Mouse (Mus musculus): ENCODE data around the gene Pdcd4. TPM values are rescaled to one million over a fixed set of nuclear protein-coding genes. Genes with fewer than 3 reads are reported as not detected.
"Not testable (repeated sequence)": the region's sequence is repeated elsewhere in the genome, so short reads cannot be mapped to it uniquely, and the experiment has no call there.

Pdcd4 gene
- polyA plus RNA-seq, 1 experiment from 2014 or later, result 64.6 TPM

- no peak for ATAC-seq
Observed at GRCm38 (mm10) chr19:53914950-53915349, 22.9 kb downstream of the Pdcd4 start.

GRCm38 (mm10) chr19:53919541-53919940 lies 27.5 kb downstream of the Pdcd4 start:
- no peak overlapping the region for H3K9ac ChIP-seq (replicated peaks; ENCODE audit: low read depth)
- WGBS, result 88% methylated on average over 10 of the region's 10 CpGs
- no peak for ATAC-seq
- H3K4me2 ChIP-seq (replicated peaks; ENCODE audit: low read depth, low read length), result no peak overlapping the region
- TF ChIP-seq EP300 (IDR thresholded peaks at IDR 0.05), result no peak
- no peaks in the 10 kb centered on the region for H3K4me1 ChIP-seq (ENCODE audit: insufficient read depth, low read depth, low read length)
- no peak for DNase-seq (ENCODE audit: low spot score)
- no peaks in the 10 kb centered on the region for H3K9me3 ChIP-seq (ENCODE audit: low read length)
- no peak overlapping the region for H3K4me3 ChIP-seq (ENCODE audit: low read depth, low read length)
- peaks cover 27% of the 10 kb centered on the region for H3K36me3 ChIP-seq (ENCODE audit: insufficient read depth, low read length)
- no peaks in the 10 kb centered on the region for H3K27me3 ChIP-seq (replicated peaks; ENCODE audit: insufficient read depth, low read length)
- H3K27ac ChIP-seq (ENCODE audit: low read length), result no peak overlapping the region

More at GRCm38 (mm10) chr19:53914950-53915349, 22.9 kb downstream of the Pdcd4 start:
- no peak overlapping the region for H3K4me2 ChIP-seq (replicated peaks; ENCODE audit: low read depth, low read length)
- H3K9ac ChIP-seq (replicated peaks; ENCODE audit: low read depth), result no peak overlapping the region
- H3K27me3 ChIP-seq (replicated peaks; ENCODE audit: insufficient read depth, low read length), result no peaks in the 10 kb centered on the region
- peaks cover 35% of the 10 kb centered on the region for H3K36me3 ChIP-seq (ENCODE audit: insufficient read depth, low read length)
- no peaks in the 10 kb centered on the region for H3K9me3 ChIP-seq (ENCODE audit: low read length)
- H3K27ac ChIP-seq (ENCODE audit: low read length), result no peak overlapping the region
- no peak overlapping the region for H3K4me3 ChIP-seq (ENCODE audit: low read depth, low read length)
- WGBS, result 96% methylated on average over 4 of the region's 4 CpGs
- no peaks in the 10 kb centered on the region for H3K4me1 ChIP-seq (ENCODE audit: insufficient read depth, low read depth, low read length)
- no peak for TF ChIP-seq CTCF (IDR thresholded peaks at IDR 0.05)
- TF ChIP-seq EP300 (IDR thresholded peaks at IDR 0.05), result no peak
- DNase-seq (ENCODE audit: low spot score), result no peak

DNA sequence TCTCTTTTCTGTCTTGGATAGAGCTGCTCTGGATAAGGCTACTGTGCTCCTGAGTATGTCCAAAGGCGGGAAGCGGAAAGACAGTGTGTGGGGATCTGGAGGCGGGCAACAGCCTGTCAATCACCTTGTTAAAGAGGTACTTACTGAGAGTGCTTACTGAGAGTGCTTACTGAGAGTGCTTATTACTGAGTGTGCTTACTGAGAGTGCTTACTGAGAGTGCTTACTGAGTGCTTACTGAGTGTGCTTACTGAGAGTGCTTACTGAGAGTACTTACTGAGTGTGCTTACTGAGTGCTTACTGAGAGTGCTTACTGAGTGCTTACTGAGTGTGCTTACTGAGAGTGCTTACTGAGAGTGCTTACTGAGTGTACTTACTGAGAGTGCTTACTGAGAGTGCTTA lies 30.0 kb downstream of the Pdcd4 start:
- peaks cover 20% of the 10 kb centered on the region for H3K36me3 ChIP-seq (ENCODE audit: insufficient read depth, low read length)
- TF ChIP-seq EP300 (IDR thresholded peaks at IDR 0.05), result peak; percentile 74
- H3K27ac ChIP-seq (ENCODE audit: low read length); H3K9me3 ChIP-seq (ENCODE audit: low read length); H3K4me2 ChIP-seq (replicated peaks; ENCODE audit: low read depth, low read length); H3K9ac ChIP-seq (replicated peaks; ENCODE audit: low read depth); H3K27me3 ChIP-seq (replicated peaks; ENCODE audit: insufficient read depth, low read length); ATAC-seq; H3K4me1 ChIP-seq (ENCODE audit: insufficient read depth, low read depth, low read length); H3K4me3 ChIP-seq (ENCODE audit: low read depth, low read length): not testable (repeated sequence)
- WGBS, result 64% methylated on average over 3 of the region's 3 CpGs
- DNase-seq (ENCODE audit: low spot score), result peak; percentile 51

- H3K27ac ChIP-seq (ENCODE audit: low read length), result no peak overlapping the region
- no peak overlapping the region for H3K4me2 ChIP-seq (replicated peaks; ENCODE audit: low read depth, low read length)
- H3K4me1 ChIP-seq (ENCODE audit: insufficient read depth, low read depth, low read length), result no peaks in the 10 kb centered on the region
- no peak for TF ChIP-seq EP300 (IDR thresholded peaks at IDR 0.05)
- TF ChIP-seq CTCF (IDR thresholded peaks at IDR 0.05), result peak; percentile 40; the same call in 1 of the 2 replicates
- no peaks in the 10 kb centered on the region for H3K9me3 ChIP-seq (ENCODE audit: low read length)
- ATAC-seq (no peak), DNase-seq (ENCODE audit: low spot score) (peak; percentile 69)
- H3K27me3 ChIP-seq (replicated peaks; ENCODE audit: insufficient read depth, low read length), result no peaks in the 10 kb centered on the region
- H3K4me3 ChIP-seq (ENCODE audit: low read depth, low read length), result no peak overlapping the region
- 95% methylated on average over 2 of the region's 2 CpGs for WGBS
- peaks cover 14% of the 10 kb centered on the region for H3K36me3 ChIP-seq (ENCODE audit: insufficient read depth, low read length)
- H3K9ac ChIP-seq (replicated peaks; ENCODE audit: low read depth), result no peak overlapping the region
Observed at GRCm38 (mm10) chr19:53925338-53925751, 33.3 kb downstream of the Pdcd4 start.

DNA sequence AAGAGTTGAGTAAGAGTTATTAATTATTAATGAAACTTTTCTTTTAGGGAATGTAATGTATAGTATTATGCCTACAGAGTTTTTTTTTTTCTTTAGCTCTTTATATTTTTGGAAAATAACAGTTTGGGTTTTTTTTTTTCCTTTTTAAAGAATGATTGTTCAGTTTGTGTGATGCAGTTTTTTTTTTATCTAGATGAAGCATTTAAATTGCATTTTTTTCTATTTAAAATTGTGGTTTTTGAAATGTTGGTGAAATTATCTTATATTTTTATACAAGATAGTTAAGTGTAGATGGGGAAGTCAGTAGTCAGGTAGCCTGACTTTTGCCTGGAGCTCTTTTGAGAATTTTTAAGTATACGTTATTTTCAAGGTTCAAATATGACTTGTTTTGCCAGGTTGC lies 34.7 kb downstream of the Pdcd4 start:
- Histone ChIP-seq H3K9ac (replicated peaks; ENCODE audit: low read depth) (no peak overlapping the region), H3K27ac (ENCODE audit: low read length) (no peak overlapping the region), H3K9me3 (ENCODE audit: low read length) (no peaks in the 10 kb centered on the region), H3K4me2 (replicated peaks; ENCODE audit: low read depth, low read length) (no peak overlapping the region), H3K4me3 (ENCODE audit: low read depth, low read length) (no peak overlapping the region), H3K27me3 (replicated peaks; ENCODE audit: insufficient read depth, low read length) (no peaks in the 10 kb centered on the region), H3K4me1 (ENCODE audit: insufficient read depth, low read depth, low read length) (no peaks in the 10 kb centered on the region), H3K36me3 (ENCODE audit: insufficient read depth, low read length) (peaks cover 9% of the 10 kb centered on the region; the same call in 1 of the 2 replicates)
- ATAC-seq (no peak), DNase-seq (ENCODE audit: low spot score) (no peak)
- TF ChIP-seq EP300 (IDR thresholded peaks at IDR 0.05), result no peak
- TF ChIP-seq CTCF (IDR thresholded peaks at IDR 0.05), result no peak
- 94% methylated on average over 1 of the region's 1 CpGs for WGBS

DNA sequence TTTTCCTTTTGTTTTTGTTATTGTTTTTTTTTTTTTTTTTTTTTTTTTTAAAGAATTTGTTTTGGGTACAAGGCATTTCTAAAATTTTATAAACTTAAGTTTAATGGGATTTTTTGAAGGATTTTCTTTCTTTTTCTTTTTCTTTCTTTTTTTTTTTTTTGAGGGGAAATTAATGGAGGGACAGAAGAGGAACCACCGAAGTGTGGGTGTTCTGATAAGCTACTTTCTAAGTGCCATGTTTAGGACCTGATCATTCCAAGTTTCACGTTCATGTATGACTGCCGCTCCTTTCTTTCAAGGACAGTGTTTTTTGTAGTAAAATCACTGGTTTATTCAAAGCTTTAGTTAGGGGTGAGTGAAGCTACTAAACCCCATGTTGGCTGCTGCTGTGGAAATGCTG lies 37.2 kb downstream of the Pdcd4 start:
- Histone ChIP-seq H3K27ac (ENCODE audit: low read length) (no peak overlapping the region), H3K4me2 (replicated peaks; ENCODE audit: low read depth, low read length) (no peak overlapping the region), H3K4me3 (ENCODE audit: low read depth, low read length) (no peak overlapping the region), H3K9me3 (ENCODE audit: low read length) (no peaks in the 10 kb centered on the region), H3K27me3 (replicated peaks; ENCODE audit: insufficient read depth, low read length) (no peaks in the 10 kb centered on the region), H3K4me1 (ENCODE audit: insufficient read depth, low read depth, low read length) (no peaks in the 10 kb centered on the region), H3K36me3 (ENCODE audit: insufficient read depth, low read length) (peaks cover 14% of the 10 kb centered on the region; the same call in 1 of the 2 replicates), H3K9ac (replicated peaks; ENCODE audit: low read depth) (no peak overlapping the region)
- DNase-seq (ENCODE audit: low spot score) (no peak), ATAC-seq (no peak)
- TF ChIP-seq EP300 (IDR thresholded peaks at IDR 0.05), result no peak
- no peak for TF ChIP-seq CTCF (IDR thresholded peaks at IDR 0.05)
- 91% methylated on average over 3 of the region's 3 CpGs for WGBS

GRCm38 (mm10) chr19:53933050-53933449 lies 41.0 kb downstream of the Pdcd4 start:
- no peaks in the 10 kb centered on the region for H3K4me1 ChIP-seq (ENCODE audit: insufficient read depth, low read depth, low read length)
- TF ChIP-seq CTCF (IDR thresholded peaks at IDR 0.05) (no peak), EP300 (IDR thresholded peaks at IDR 0.05) (no peak)
- H3K4me2 ChIP-seq (replicated peaks; ENCODE audit: low read depth, low read length), result no peak overlapping the region
- H3K27me3 ChIP-seq (replicated peaks; ENCODE audit: insufficient read depth, low read length), result no peaks in the 10 kb centered on the region
- DNase-seq (ENCODE audit: low spot score) (no peak), ATAC-seq (no peak)
- H3K4me3 ChIP-seq (ENCODE audit: low read depth, low read length), result no peak overlapping the region
- H3K27ac ChIP-seq (ENCODE audit: low read length), result no peak overlapping the region
- no peaks in the 10 kb centered on the region for H3K9me3 ChIP-seq (ENCODE audit: low read length)
- H3K36me3 ChIP-seq (ENCODE audit: insufficient read depth, low read length), result peaks cover 13% of the 10 kb centered on the region; the same call in 1 of the 2 replicates
- no peak overlapping the region for H3K9ac ChIP-seq (replicated peaks; ENCODE audit: low read depth)

All from lung, postnatal 0 days (tissue).